ENCODE assay signal across 8 mouse cellular contexts in the genomic region with DNA sequence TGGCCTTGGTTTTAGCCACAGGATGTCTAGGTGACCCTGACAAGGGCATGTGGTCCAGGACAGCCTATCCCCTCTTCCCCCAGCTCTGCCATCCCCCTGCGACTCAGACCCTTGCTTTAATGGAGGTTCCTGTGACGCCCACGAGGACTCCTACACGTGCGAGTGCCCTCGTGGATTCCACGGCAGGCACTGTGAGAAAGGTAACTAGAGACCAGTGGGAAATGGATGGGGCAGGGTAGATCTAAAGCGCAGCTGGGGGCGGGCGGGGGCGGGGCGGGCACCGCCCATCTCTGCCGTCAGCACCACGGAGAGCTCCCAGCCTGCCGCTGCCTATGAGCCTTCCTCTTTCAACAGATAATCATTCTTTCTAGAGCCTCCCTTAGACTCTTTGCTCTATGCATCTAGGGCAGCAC. TPM values are rescaled to one million over a fixed set of nuclear protein-coding genes. Genes with fewer than 3 reads are reported as not detected.
DNase-seq lines count a peak whose midpoint lies in the region; ATAC-seq lines count a peak whose summit lies in the region.

No protein-coding gene starts in this region.

- no peaks in the 10 kb centered on the region; the same call in 1 of the 2 replicates for H3K4me1 ChIP-seq in hindbrain, embryonic 15.5 days (replicated peaks)
- peaks cover 7% of the 10 kb centered on the region for H3K4me1 ChIP-seq in midbrain, embryonic 10.5 days

- peak overlapping the region; percentile 51 for H3K4me2 ChIP-seq in hindbrain, embryonic 15.5 days

- H3K27ac ChIP-seq in hindbrain, embryonic 15.5 days (replicated peaks) = no peak overlapping the region
- no peak overlapping the region for H3K27ac ChIP-seq in midbrain, embryonic 10.5 days (replicated peaks)

- peak; percentile 66 for DNase-seq in testis, postnatal 10 days (ENCODE audit: low spot score)
- no peak for DNase-seq in testis, postnatal 14 days (ENCODE audit: low spot score)
- DNase-seq in c-Kit-positive CD71-negative TER-119-negative erythroid progenitor cells, embryonic 14.5 days (ENCODE audit: low read depth) = peak; percentile 42
- DNase-seq in midbrain, embryonic 10.5 days (ENCODE audit: low spot score) = peak; percentile 47
- no peak for DNase-seq in left cerebral cortex, adult 8-10 months (ENCODE audit: low spot score in 2 of 2)
- DNase-seq in right cerebral cortex, postnatal 36 days (ENCODE audit: low spot score in 2 of 2) = no peak

- 0 out of 2 replicates have a peak overlapping the region, but pooled peaks have one; percentile 13 for H3K9ac ChIP-seq in hindbrain, embryonic 15.5 days

- ATAC-seq in hindbrain, embryonic 15.5 days (ENCODE audit: low FRiP score, low read depth) = peak; percentile 77
- no peak for ATAC-seq in activated CD4-positive, CD25-positive, alpha-beta regulatory T cell, adult 4 months

- no peaks in the 10 kb centered on the region for H3K36me3 ChIP-seq in hindbrain, embryonic 15.5 days
- no peaks in the 10 kb centered on the region for H3K36me3 ChIP-seq in midbrain, embryonic 10.5 days

- WGBS in hindbrain, embryonic 15.5 days = 3% methylated on average over 15 of the region's 16 CpGs
- 6% methylated on average over 15 of the region's 16 CpGs for WGBS in midbrain, embryonic 10.5 days

- no peaks in the 10 kb centered on the region for H3K27me3 ChIP-seq in hindbrain, embryonic 15.5 days
- H3K27me3 ChIP-seq in midbrain, embryonic 10.5 days (ENCODE audit: low read depth, poor library complexity, severe bottlenecking) = no peaks in the 10 kb centered on the region

- peak overlapping the region; percentile 21; the same call in 1 of the 2 replicates for H3K4me3 ChIP-seq in hindbrain, embryonic 15.5 days
- peak overlapping the region; percentile 30; the same call in 1 of the 2 replicates for H3K4me3 ChIP-seq in midbrain, embryonic 10.5 days

- H3K9me3 ChIP-seq in hindbrain, embryonic 15.5 days = no peaks in the 10 kb centered on the region
- no peaks in the 10 kb centered on the region for H3K9me3 ChIP-seq in midbrain, embryonic 10.5 days (replicated peaks)

RNA-seq across cellular contexts. Expression of a gene that starts 33.3 kb away (rescaled TPM):
- 33.6 and 35.4 TPM in 2 replicates for polyA plus RNA-seq in hindbrain, embryonic 15.5 days (2015; fragmentation: Nextera tagmentation; extraction: Ambion mirVana)
- polyA plus RNA-seq in midbrain, embryonic 10.5 days (2016; fragmentation: Nextera tagmentation; extraction: Ambion mirVana) = 34.9 and 36.6 TPM in 2 replicates
- total RNA-seq in left cerebral cortex, adult 8-10 months (2022) = 10 to 100 TPM; 19.3 to 20.3 (median 20.0) TPM
- polyA plus RNA-seq in activated CD4-positive, CD25-positive, alpha-beta regulatory T cell, adult 4 months (2017; shearing (Covaris generic)) = 10 to 100 TPM; 17.6 to 24.0 TPM

RNA-seq across cellular contexts. Expression of a gene that starts 36.8 kb away (rescaled TPM):
- 11.2 and 18.6 TPM in 2 replicates for polyA plus RNA-seq in hindbrain, embryonic 15.5 days (2015; fragmentation: Nextera tagmentation; extraction: Ambion mirVana)
- 1.2 and 3.1 TPM in 2 replicates for polyA plus RNA-seq in midbrain, embryonic 10.5 days (2016; fragmentation: Nextera tagmentation; extraction: Ambion mirVana)
- 10 to 100 TPM in 1 of 4 experiments, 1 to 10 TPM in 3; 7.4 to 11.0 (median 9.1) TPM for total RNA-seq in left cerebral cortex, adult 8-10 months (2022)
- polyA plus RNA-seq in activated CD4-positive, CD25-positive, alpha-beta regulatory T cell, adult 4 months (2017; shearing (Covaris generic)) = under 1 TPM; 0.06 to 0.16 TPM

Comparison
In these comparisons a context has a peak if more than half of its experiments do, and no peak if none do; other contexts are left out.
1. DNase-seq: peak in testis, postnatal 10 days (single experiment), c-Kit-positive CD71-negative TER-119-negative erythroid progenitor cells, embryonic 14.5 days (single experiment) and midbrain, embryonic 10.5 days (single experiment); none in testis, postnatal 14 days (single experiment), left cerebral cortex, adult 8-10 months (0 of 2) and right cerebral cortex, postnatal 36 days (0 of 2).